ENCODE assay signal across 8 mouse cellular contexts in genomic region chr13:18868030-18868490, GRCm38 (mm10).
DNase-seq lines count a peak whose midpoint lies in the region; ATAC-seq and TF ChIP-seq lines count a peak whose summit lies in the region.

No protein-coding gene starts in this region.

- no peaks in the 10 kb centered on the region for H3K27me3 ChIP-seq in C2C12 (ENCODE audit: control insufficient read depth, insufficient read depth, insufficient read length)
- no peaks in the 10 kb centered on the region for H3K27me3 ChIP-seq in hindbrain, embryonic 14.5 days (ENCODE audit: control insufficient read depth, insufficient read depth, low read length)
- no peaks in the 10 kb centered on the region for H3K27me3 ChIP-seq in limb, embryonic 13.5 days

- ATAC-seq in hindbrain, embryonic 14.5 days (ENCODE audit: low FRiP score), result peak; percentile 82
- ATAC-seq in limb, embryonic 13.5 days (ENCODE audit: low FRiP score, low read depth), result peak; percentile 89

- no peaks in the 10 kb centered on the region for H3K79me3 ChIP-seq in C2C12 (ENCODE audit: low read depth)

- H3K79me2 ChIP-seq in C2C12 (ENCODE audit: control insufficient read depth, insufficient read depth), result no peaks in the 10 kb centered on the region

- no peak overlapping the region for H3ac ChIP-seq in C2C12 (ENCODE audit: control insufficient read depth, insufficient read length, low read depth)

- no peaks in the 10 kb centered on the region for H3K9me3 ChIP-seq in hindbrain, embryonic 14.5 days (ENCODE audit: control insufficient read depth, low read length)
- H3K9me3 ChIP-seq in limb, embryonic 13.5 days, result no peaks in the 10 kb centered on the region

- peaks cover 10% of the 10 kb centered on the region; the same call in 1 of the 2 replicates for H3K4me1 ChIP-seq in hindbrain, embryonic 14.5 days (replicated peaks; ENCODE audit: control insufficient read depth, insufficient read depth, low read length)
- peaks cover 18% of the 10 kb centered on the region for H3K4me1 ChIP-seq in limb, embryonic 13.5 days

- peak; percentile 45 for TF ChIP-seq CTCF in C2C12 (IDR thresholded peaks at IDR 0.05; ENCODE audit: control insufficient read depth, insufficient read depth, insufficient read length)

- WGBS in hindbrain, embryonic 14.5 days, result 40% methylated on average over 5 of the region's 5 CpGs
- 19% methylated on average over 5 of the region's 5 CpGs for WGBS in limb, embryonic 13.5 days

- no peak overlapping the region for H3K4me2 ChIP-seq in hindbrain, embryonic 14.5 days (replicated peaks)
- H3K4me2 ChIP-seq in limb, embryonic 13.5 days (replicated peaks), result no peak overlapping the region

- no peak overlapping the region for H3K9ac ChIP-seq in hindbrain, embryonic 14.5 days
- no peak overlapping the region for H3K9ac ChIP-seq in limb, embryonic 13.5 days

- peak overlapping the region; percentile 51; the same call in 1 of the 2 replicates for H3K27ac ChIP-seq in hindbrain, embryonic 14.5 days
- peak overlapping the region; percentile 61; the same call in 1 of the 2 replicates for H3K27ac ChIP-seq in limb, embryonic 13.5 days

- no peaks in the 10 kb centered on the region for H3K36me3 ChIP-seq in C2C12 (ENCODE audit: control insufficient read depth, insufficient read depth)
- peaks cover 34% of the 10 kb centered on the region for H3K36me3 ChIP-seq in hindbrain, embryonic 14.5 days (replicated peaks; ENCODE audit: control insufficient read depth, insufficient read depth)
- H3K36me3 ChIP-seq in limb, embryonic 13.5 days, result peaks cover 20% of the 10 kb centered on the region

- H3K4me3 ChIP-seq in C2C12 (ENCODE audit: insufficient read depth, poor library complexity, severe bottlenecking), result no peak overlapping the region
- no peak overlapping the region for H3K4me3 ChIP-seq in hindbrain, embryonic 14.5 days (replicated peaks; ENCODE audit: low read length)
- H3K4me3 ChIP-seq in limb, embryonic 13.5 days, result no peak overlapping the region

- peak; percentile 62 to 80 for DNase-seq in adrenal gland, adult (ENCODE audit: inconsistent age in 2 of 2, low spot score in 1 of 2)
- DNase-seq in adrenal gland, postnatal 4 days (ENCODE audit: low spot score in 2 of 2), result no peak
- DNase-seq in cerebellum, postnatal 36 days, result peak; percentile 39 to 47
- peak; percentile 51 for DNase-seq in hindbrain, embryonic 14.5 days (ENCODE audit: low spot score)
- peak; percentile 51 for DNase-seq in retina, embryonic 14.5 days (ENCODE audit: low spot score)
- no peak for DNase-seq in spleen, postnatal 36 days (ENCODE audit: low spot score in 2 of 2)

TF ChIP-seq in C2C12, 6 proteins besides CTCF, POLR2A, EP300 and RAD21:
- TF ChIP-seq CEBPB (IDR thresholded peaks at IDR 0.05; ENCODE audit: low read depth), result no peak
- TF ChIP-seq MAX (IDR thresholded peaks at IDR 0.05), result no peak
- TF ChIP-seq MYOG (IDR thresholded peaks at IDR 0.05; ENCODE audit: control insufficient read depth, extremely low read depth, insufficient read length), result no peak
- TF ChIP-seq MYOD1 (IDR thresholded peaks at IDR 0.05; ENCODE audit: control insufficient read depth, insufficient read length, low read depth), result no peak
- TF ChIP-seq USF1 (IDR thresholded peaks at IDR 0.05; ENCODE audit: low read depth), result no peak
- TF ChIP-seq FOSL1 (IDR thresholded peaks at IDR 0.05; ENCODE audit: insufficient read depth, low read length, poor library complexity, severe bottlenecking), result no peak

Comparison
In these comparisons a context has a peak if more than half of its experiments do, and no peak if none do; other contexts are left out.
1. DNase-seq: peak in adrenal gland, adult (2 of 2), cerebellum, postnatal 36 days (2 of 2), hindbrain, embryonic 14.5 days (single experiment) and retina, embryonic 14.5 days (single experiment); none in adrenal gland, postnatal 4 days (0 of 2) and spleen, postnatal 36 days (0 of 2).